Mouse (Mus musculus) subcutaneous adipose tissue, adult 2 months (tissue): Measurements from ENCODE around the gene Kcna5. TPM values are rescaled to one million over a fixed set of nuclear protein-coding genes. Genes with fewer than 3 reads are reported as not detected.

Source experiments
- polyA plus RNA-seq: library from polyadenylated mRNA; depleted of rRNA; stranded (reverse); fragments of >200 nt; gene quantifications from 2 replicates; pipeline ENCODE4 v1.2.3, GENCODE M21; 2012; ENCODE audit warnings: low replicate concordance; rRNA removed

Kcna5 gene
- 6.1 and 25.6 TPM in 2 replicates for polyA plus RNA-seq

DNA sequence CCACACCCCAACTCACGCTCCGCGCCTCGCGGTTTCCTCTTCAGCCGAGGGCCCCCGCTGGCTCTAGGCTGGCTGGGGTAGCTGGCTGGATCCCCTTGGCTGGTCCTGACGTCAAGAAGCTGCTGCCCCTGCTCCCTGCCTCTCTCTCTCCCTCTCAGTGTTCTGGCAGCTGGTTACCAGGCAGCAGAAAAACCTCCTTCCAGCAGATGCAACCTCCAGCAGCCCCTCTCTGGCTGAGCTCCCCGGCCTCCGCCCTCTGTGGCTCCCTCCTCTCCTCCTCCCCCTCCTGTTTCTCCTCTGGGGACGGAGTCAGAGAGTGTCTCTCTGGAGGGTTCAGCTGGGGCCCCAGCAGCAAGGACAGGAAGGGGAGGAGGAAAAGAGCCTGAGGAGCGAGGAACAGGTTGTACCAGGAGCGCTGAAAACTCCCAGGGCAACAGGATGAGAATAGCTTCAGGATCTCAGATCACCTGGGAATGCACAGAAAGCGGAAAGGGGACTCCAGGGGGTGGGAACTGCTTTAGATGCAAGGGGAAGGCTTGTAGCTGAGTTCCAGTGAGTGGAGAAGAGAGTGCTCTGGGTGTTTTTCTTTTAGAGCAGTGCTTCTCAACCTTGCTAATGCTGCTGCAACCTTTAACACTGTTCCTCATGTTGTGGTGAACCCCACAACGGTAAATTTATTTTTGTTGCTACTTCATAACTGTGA is at the start of gene Kcna5:
Gene Kcna5, minus strand, starts transcription at position 205 of the 703 bp plus-strand sequence.

Other genes starting within 250 kb of the Kcna5 start
- gene Kcna1, start 111.0 kb upstream of the Kcna5 start, polyA plus RNA-seq: 0.72 and 0.96 TPM in 2 replicates
- gene Kcna6, start 205.3 kb upstream of the Kcna5 start, polyA plus RNA-seq: 0.66 and 1.2 TPM in 2 replicates